Mouse (Mus musculus) ES-E14 (cell line): ENCODE measurements around the gene Wdr81.

ENCODE experiments used
- HCFC1 ChIP-seq: IDR thresholded peaks from 2 replicates; pipeline ENCODE4 v1.6.1; 2012; ENCODE audit warnings: low read length, inconsistent platforms, borderline replicate concordance; ENCODE audit not compliant: insufficient read depth
- MAFK ChIP-seq: IDR thresholded peaks from 2 replicates; pipeline ENCODE4 v1.6.1; 2014; ENCODE audit warnings: mild to moderate bottlenecking, low read depth, low read length, inconsistent platforms; ENCODE audit not compliant: insufficient read depth
- ZNF384 ChIP-seq: IDR thresholded peaks from 2 replicates; pipeline ENCODE4 v1.6.1; 2012; ENCODE audit warnings: low read depth, low read length, inconsistent platforms

DNA sequence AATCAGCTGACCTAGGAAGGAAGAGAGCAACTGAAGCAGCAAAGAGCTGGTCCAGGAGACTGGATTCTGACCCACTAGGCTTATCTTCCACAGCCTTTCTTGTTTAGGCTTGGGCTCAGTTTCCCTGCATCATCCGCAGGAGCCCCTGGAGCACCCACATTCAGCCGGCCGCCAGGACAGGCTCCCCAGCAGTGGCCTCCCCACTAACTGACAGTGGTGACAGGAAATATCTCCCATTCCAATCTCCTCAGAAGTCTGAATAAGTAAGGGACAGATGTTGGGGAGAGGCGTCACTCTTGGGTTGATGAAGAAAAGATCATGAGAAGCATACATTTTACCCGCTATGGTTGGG lies 5.2 kb upstream of the Wdr81 start:
- TF ChIP-seq HCFC1 (no peak), ZNF384 (no peak), MAFK (no peak)
